Mouse (Mus musculus) cerebellum, adult 18-20 months (tissue): ENCODE measurements around the gene Lingo2.
"Not testable (repeated sequence)": the region's sequence is repeated elsewhere in the genome, so short reads cannot be mapped to it uniquely, and the experiment has no call there.

Source experiments
- DNase-seq, 2 experiments: peaks; one replicate each; pipeline ENCODE4 v3.0.0; 2021

Gene Lingo2

GRCm38 (mm10) chr4:36078910-36079525 is 872.5 kb downstream of the Lingo2 start:
- DNase-seq: no peak

- not testable (repeated sequence) for DNase-seq
These were observed 886.8 kb downstream of the Lingo2 start for GRCm38 (mm10) chr4:36064701-36065100.

GRCm38 (mm10) chr4:36052791-36053376 is 898.7 kb downstream of the Lingo2 start:
- no peak for DNase-seq

GRCm38 (mm10) chr4:36040361-36040760 is 911.2 kb downstream of the Lingo2 start:
- no peak for DNase-seq

GRCm38 (mm10) chr4:36038742-36039141 is 912.8 kb downstream of the Lingo2 start:
- no peak for DNase-seq

- DNase-seq: no peak
These were observed 919.5 kb downstream of the Lingo2 start for GRCm38 (mm10) chr4:36032039-36032438.

- DNase-seq: no peak
These were observed 937.4 kb downstream of the Lingo2 start for GRCm38 (mm10) chr4:36014181-36014580.

- no peak for DNase-seq
These were observed 959.4 kb downstream of the Lingo2 start for GRCm38 (mm10) chr4:35992005-35992763.

GRCm38 (mm10) chr4:35986012-35986411 is 965.5 kb downstream of the Lingo2 start:
- no peak for DNase-seq

- no peak for DNase-seq
These were observed 988.0 kb downstream of the Lingo2 start for GRCm38 (mm10) chr4:35963532-35963931.

- DNase-seq: no peak
These were observed 999.7 kb downstream of the Lingo2 start for GRCm38 (mm10) chr4:35951894-35952293.

- DNase-seq: no peak
These were observed 1000.3 kb downstream of the Lingo2 start for GRCm38 (mm10) chr4:35951251-35951650.

- no peak for DNase-seq
These were observed 1017.4 kb downstream of the Lingo2 start for GRCm38 (mm10) chr4:35934056-35934661.

- DNase-seq: no peak
These were observed 1023.8 kb downstream of the Lingo2 start for GRCm38 (mm10) chr4:35927722-35928121.

- DNase-seq: no peak
These were observed 1034.1 kb downstream of the Lingo2 start for GRCm38 (mm10) chr4:35917453-35917852.

GRCm38 (mm10) chr4:35897769-35898564 is 1053.6 kb downstream of the Lingo2 start:
- DNase-seq: no peak

GRCm38 (mm10) chr4:35885591-35886542 is 1065.7 kb downstream of the Lingo2 start:
- no peak for DNase-seq

- DNase-seq: no peak
These were observed 1066.5 kb downstream of the Lingo2 start for GRCm38 (mm10) chr4:35884946-35885460.

GRCm38 (mm10) chr4:35846518-35846917 is 1105.0 kb downstream of the Lingo2 start:
- no peak for DNase-seq

- no peak for DNase-seq
These were observed 1106.4 kb downstream of the Lingo2 start for GRCm38 (mm10) chr4:35845140-35845539.

GRCm38 (mm10) chr4:35844518-35844917 is 1107.0 kb downstream of the Lingo2 start:
- no peak for DNase-seq
